8 mouse cellular contexts compared by ENCODE assay signal in genomic region chr2:48001800-48002507, GRCm38 (mm10).
DNase-seq lines count a peak whose midpoint lies in the region; ATAC-seq lines count a peak whose summit lies in the region.

No protein-coding gene starts in this region.

- peak; percentile 87 for ATAC-seq in frontal cortex, adult (ENCODE audit: low TSS enrichment)

- peak; percentile 43 for DNase-seq in urinary bladder, postnatal 14 days (ENCODE audit: low spot score)
- no peak for DNase-seq in urinary bladder, postnatal 4 days (ENCODE audit: low spot score in 2 of 2)
- peak; percentile 20 for DNase-seq in cerebellum, adult 11 months
- DNase-seq in kidney, adult 11 months: peak; percentile 12
- peak; percentile 69 to 78 for DNase-seq in left cerebral cortex, postnatal 25 days (ENCODE audit: low spot score in 2 of 2)
- peak; percentile 73 for DNase-seq in naive thymus-derived CD4-positive, alpha-beta T cell, adult 2 months (ENCODE audit: low read depth)
- no peak for DNase-seq in MN1 (ENCODE audit: low spot score)

- intact Hi-C loops in left cerebral cortex, postnatal 25 days (cut with DNase I): loop anchor here (1.0 to 5.0 kb wide), 4 partner anchors 215 to 884 kb away; no protein-coding TSS in a partner anchor

Comparison
In these comparisons a context has a peak if more than half of its experiments do, and no peak if none do; other contexts are left out.
1. DNase-seq: peak in urinary bladder, postnatal 14 days (single experiment), cerebellum, adult 11 months (single experiment), kidney, adult 11 months (single experiment), left cerebral cortex, postnatal 25 days (2 of 2) and naive thymus-derived CD4-positive, alpha-beta T cell, adult 2 months (single experiment); none in urinary bladder, postnatal 4 days (0 of 2) and MN1 (single experiment).